Comparison of ENCODE assay signal across 8 mouse cellular contexts in genomic region chr19:27416569-27416968, GRCm38 (mm10). TPM values are rescaled to one million over a fixed set of nuclear protein-coding genes. Genes with fewer than 3 reads are reported as not detected.
DNase-seq lines count a peak whose midpoint lies in the region; ATAC-seq and TF ChIP-seq lines count a peak whose summit lies in the region.

No protein-coding gene starts in this region.

- POLR2A ChIA-PET in Patski (lab: Charles Lee) = interaction anchor here (1.0 kb wide), 1 partner anchor 8 kb away, joined by 5 read pairs; no protein-coding TSS in a partner anchor

- H3K4me3 ChIP-seq in hindbrain, embryonic 11.5 days (ENCODE audit: low read depth, low read length) = no peak overlapping the region
- H3K4me3 ChIP-seq in hindbrain, embryonic 16.5 days (ENCODE audit: low read length) = no peak overlapping the region
- H3K4me3 ChIP-seq in olfactory bulb, adult 2 months (ENCODE audit: insufficient read depth, low read depth, low read length) = no peak overlapping the region

- in situ Hi-C loops in Patski (cut with MboI; ENCODE audit: low pct_unique_long_range_greater_than_20kb) = loop anchor here (5.0 to 10.0 kb wide), 2 partner anchors 202 to 294 kb away; partner anchors contain the start of gene Vldlr

- no peak for ATAC-seq in hindbrain, embryonic 11.5 days (ENCODE audit: low FRiP score)
- ATAC-seq in hindbrain, embryonic 16.5 days = no peak
- ATAC-seq in Patski = peak; percentile 47

- peak; percentile 64 for DNase-seq in hindbrain, embryonic 11.5 days (ENCODE audit: low spot score)
- no peak for DNase-seq in Patski (ENCODE audit: low read depth, low spot score)
- DNase-seq in cerebellum, postnatal 4 days (ENCODE audit: low spot score in 2 of 2) = peak; percentile 38 to 61
- peak; percentile 33 for DNase-seq in gastrocnemius, postnatal 25 days
- peak; percentile 59 for DNase-seq in left cerebral cortex, postnatal 4 days
- peak; percentile 66 for DNase-seq in urinary bladder, postnatal 14 days (ENCODE audit: low spot score)

- no peaks in the 10 kb centered on the region for H3K9me3 ChIP-seq in hindbrain, embryonic 11.5 days (ENCODE audit: control insufficient read depth, low read length)
- H3K9me3 ChIP-seq in hindbrain, embryonic 16.5 days (ENCODE audit: control insufficient read depth, low read length) = no peaks in the 10 kb centered on the region

- no peak overlapping the region for H3K27ac ChIP-seq in hindbrain, embryonic 11.5 days (ENCODE audit: low read depth, low read length)
- H3K27ac ChIP-seq in hindbrain, embryonic 16.5 days (ENCODE audit: low read depth, low read length) = no peak overlapping the region
- H3K27ac ChIP-seq in olfactory bulb, adult 2 months (ENCODE audit: insufficient read depth, low read depth, low read length) = no peak overlapping the region

- H3K36me3 ChIP-seq in hindbrain, embryonic 11.5 days (ENCODE audit: control insufficient read depth, insufficient read depth, low read length) = peaks cover 2% of the 10 kb centered on the region; the same call in 1 of the 2 replicates
- peaks cover 20% of the 10 kb centered on the region for H3K36me3 ChIP-seq in hindbrain, embryonic 16.5 days (ENCODE audit: control insufficient read depth, insufficient read depth, low read length)

- H3K4me1 ChIP-seq in hindbrain, embryonic 11.5 days (replicated peaks; ENCODE audit: control insufficient read depth, insufficient read depth, low read length) = no peaks in the 10 kb centered on the region
- H3K4me1 ChIP-seq in hindbrain, embryonic 16.5 days (ENCODE audit: control insufficient read depth, insufficient read depth, low read depth, low read length) = no peaks in the 10 kb centered on the region
- no peaks in the 10 kb centered on the region for H3K4me1 ChIP-seq in olfactory bulb, adult 2 months (ENCODE audit: control insufficient read depth, insufficient read depth, low read length)

- H3K9ac ChIP-seq in hindbrain, embryonic 11.5 days (ENCODE audit: low read depth, low read length) = no peak overlapping the region
- no peak overlapping the region for H3K9ac ChIP-seq in hindbrain, embryonic 16.5 days (ENCODE audit: low read depth, low read length)

- TF ChIP-seq POLR2A in olfactory bulb, adult 2 months (IDR thresholded peaks at IDR 0.05; ENCODE audit: insufficient read depth, low read depth, low read length) = no peak

- WGBS in hindbrain, embryonic 11.5 days = 68% methylated on average over 11 of the region's 11 CpGs
- 63% methylated on average over 11 of the region's 11 CpGs for WGBS in hindbrain, embryonic 16.5 days
- 65% methylated on average over 11 of the region's 11 CpGs for WGBS in olfactory bulb, adult 2 months

- peak; percentile 87 for TF ChIP-seq CTCF in Patski (IDR thresholded peaks at IDR 0.05)
- peak; percentile 77 for TF ChIP-seq CTCF in olfactory bulb, adult 2 months (IDR thresholded peaks at IDR 0.05; ENCODE audit: insufficient read depth, low read depth, low read length)

- intact Hi-C loops in left cerebral cortex, postnatal 4 days (cut with DNase I) = no loop called here

- no peaks in the 10 kb centered on the region for H3K27me3 ChIP-seq in hindbrain, embryonic 11.5 days (ENCODE audit: control insufficient read depth, insufficient read depth, low read length)
- no peaks in the 10 kb centered on the region for H3K27me3 ChIP-seq in hindbrain, embryonic 16.5 days (replicated peaks; ENCODE audit: control insufficient read depth, insufficient read depth, low read length)
- H3K27me3 ChIP-seq in Patski = no peaks in the 10 kb centered on the region

- no peak overlapping the region for H3K4me2 ChIP-seq in hindbrain, embryonic 11.5 days (replicated peaks; ENCODE audit: low read depth, low read length)
- no peak overlapping the region for H3K4me2 ChIP-seq in hindbrain, embryonic 16.5 days (ENCODE audit: low read length)

- CTCF ChIA-PET in Patski (lab: Charles Lee) = interaction anchor here (0.8 to 2.5 kb wide), 5 partner anchors 9 to 441 kb away, joined by 3 to 9 read pairs (median 3); partner anchors contain the start of gene Vldlr

RNA-seq across cellular contexts. Expression of gene Pum3, which starts 13.1 kb away (rescaled TPM):
- polyA plus RNA-seq in hindbrain, embryonic 11.5 days (2014; fragmentation: Nextera tagmentation; extraction: Ambion mirVana) = 78.3 and 81.3 TPM in 2 replicates
- 51.7 TPM in 2 replicates for polyA plus RNA-seq in hindbrain, embryonic 16.5 days (2015; fragmentation: Nextera tagmentation; extraction: Ambion mirVana)
- 65.5 TPM for polyA plus RNA-seq in Patski (2021)
- total RNA-seq in gastrocnemius, postnatal 25 days (2021) = 10 to 100 TPM; 20.6 to 25.1 TPM
- total RNA-seq in left cerebral cortex, postnatal 4 days (2021) = 100 to 1,000 TPM; 103 to 121 TPM
- polyA plus RNA-seq in olfactory bulb, adult 2 months (2012; ENCODE audit: insufficient read depth, insufficient read length, low replicate concordance, missing spikeins) = not detected in 2 replicates
